Mouse (Mus musculus) neural tube, embryonic 11.5 days (tissue): ENCODE results near the gene Endov. TPM values are rescaled to one million over a fixed set of nuclear protein-coding genes. Genes with fewer than 3 reads are reported as not detected.

Experiments used
- ATAC-seq: fragments of 200-750 bp; cut with Nextera tagmentation; 2 replicates; pipeline ENCODE4 v1.8.0; 2017; ENCODE audit warnings: moderate number of reproducible peaks, mild to moderate bottlenecking, moderate TSS enrichment, moderate library complexity; ENCODE audit not compliant: insufficient read depth, low FRiP score, low TSS enrichment
- DNase-seq: peaks from one replicate; pipeline ENCODE4 v3.0.0-alpha.2; 2015; ENCODE audit warnings: low spot score
- H3K27ac ChIP-seq: fragments of 300-500 bp; sonication (generic); 2 replicates; pipeline ENCODE4 v1.5.1; 2014; ENCODE audit warnings: low read depth, mild to moderate bottlenecking, low read length
- H3K27me3 ChIP-seq: fragments of 300-500 bp; sonication (generic); 2 replicates; pipeline ENCODE4 v1.6.1; 2014; ENCODE audit warnings: mild to moderate bottlenecking, low read length, mixed read lengths; ENCODE audit not compliant: control insufficient read depth, insufficient read depth
- H3K36me3 ChIP-seq: fragments of 300-500 bp; sonication (generic); 2 replicates; pipeline ENCODE4 v1.6.1; 2014; ENCODE audit warnings: mild to moderate bottlenecking, low read length, moderate library complexity, mixed read lengths; ENCODE audit not compliant: control insufficient read depth, insufficient read depth
- H3K4me1 ChIP-seq: fragments of 300-500 bp; sonication (generic); 2 replicates; pipeline ENCODE4 v1.6.1; 2014; ENCODE audit warnings: low read length, mixed read lengths; ENCODE audit not compliant: control insufficient read depth, insufficient read depth
- H3K4me2 ChIP-seq: fragments of 300-500 bp; sonication (generic); 2 replicates; pipeline ENCODE4 v1.6.1; 2014; ENCODE audit warnings: low read depth, mild to moderate bottlenecking, moderate library complexity
- H3K4me3 ChIP-seq: fragments of 300-500 bp; sonication (generic); 2 replicates; pipeline ENCODE4 v1.5.1; 2014; ENCODE audit warnings: low read depth, low read length
- H3K9ac ChIP-seq: fragments of 300-500 bp; sonication (generic); 2 replicates; pipeline ENCODE4 v1.6.1; 2014; ENCODE audit warnings: mild to moderate bottlenecking, low read length
- H3K9me3 ChIP-seq: fragments of 300-500 bp; sonication (generic); 2 replicates; pipeline ENCODE4 v1.6.1; 2016; ENCODE audit warnings: low read length; ENCODE audit not compliant: control insufficient read depth
- WGBS: fragments of 180-500 bp; shearing (Covaris S2); extraction: QIAGEN DNeasy Blood & Tissue Kit; methylation state at CpG from one replicate; pipeline ENCODE4 v1.1.7; 2014; 5-methylcytosine and 5-hydroxymethylcytosine counted together
- polyA plus RNA-seq: library from polyadenylated mRNA; unstranded; fragments of >200 nt; fragmentation: Nextera tagmentation; extraction: Ambion mirVana; gene quantifications from 2 replicates; pipeline ENCODE4 v1.2.1, GENCODE M21; 2014

Gene Endov
- polyA plus RNA-seq, 1 experiment from 2014 or later: 18.1 TPM

DNA sequence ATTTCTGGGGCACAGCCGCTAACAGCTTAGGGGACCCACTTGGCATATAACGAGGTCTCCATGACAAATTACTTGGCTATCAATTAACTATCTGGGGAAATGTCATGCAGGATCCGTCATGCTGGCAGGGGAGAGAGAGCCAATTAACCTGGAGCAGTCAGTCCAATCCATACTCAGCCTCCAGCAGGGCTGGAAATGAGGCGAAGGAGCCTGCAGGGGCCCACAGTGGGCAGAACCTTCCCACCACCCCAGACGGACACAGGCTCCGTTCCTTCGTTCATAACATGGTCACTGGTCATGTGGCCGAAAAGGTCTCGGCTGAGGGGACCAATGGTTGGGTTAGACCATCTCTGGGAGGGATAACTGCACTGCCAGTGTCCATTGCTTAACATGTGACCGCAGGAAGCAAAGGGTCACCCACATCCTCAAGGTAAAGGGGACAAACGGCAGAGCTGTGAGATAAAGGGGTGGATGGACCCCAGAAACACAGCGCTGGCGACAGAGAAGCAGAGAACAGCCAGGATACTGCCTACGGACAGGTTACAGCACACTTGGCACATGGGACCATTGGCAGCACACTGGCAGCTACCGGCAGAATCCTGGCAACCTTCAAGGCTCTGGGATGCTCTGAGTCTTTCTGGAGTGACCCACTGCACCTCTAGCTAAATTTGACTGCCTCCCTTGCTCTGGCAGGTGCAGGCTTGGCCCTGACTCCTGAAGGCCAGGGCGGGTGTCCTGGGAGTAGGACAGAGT is 23.1 kb downstream of the Endov start:
- WGBS: 58% methylated on average over 16 of the region's 16 CpGs
- no peak for ATAC-seq
- H3K9ac ChIP-seq: peak overlapping the region; percentile 39; the same call in 1 of the 2 replicates

DNA sequence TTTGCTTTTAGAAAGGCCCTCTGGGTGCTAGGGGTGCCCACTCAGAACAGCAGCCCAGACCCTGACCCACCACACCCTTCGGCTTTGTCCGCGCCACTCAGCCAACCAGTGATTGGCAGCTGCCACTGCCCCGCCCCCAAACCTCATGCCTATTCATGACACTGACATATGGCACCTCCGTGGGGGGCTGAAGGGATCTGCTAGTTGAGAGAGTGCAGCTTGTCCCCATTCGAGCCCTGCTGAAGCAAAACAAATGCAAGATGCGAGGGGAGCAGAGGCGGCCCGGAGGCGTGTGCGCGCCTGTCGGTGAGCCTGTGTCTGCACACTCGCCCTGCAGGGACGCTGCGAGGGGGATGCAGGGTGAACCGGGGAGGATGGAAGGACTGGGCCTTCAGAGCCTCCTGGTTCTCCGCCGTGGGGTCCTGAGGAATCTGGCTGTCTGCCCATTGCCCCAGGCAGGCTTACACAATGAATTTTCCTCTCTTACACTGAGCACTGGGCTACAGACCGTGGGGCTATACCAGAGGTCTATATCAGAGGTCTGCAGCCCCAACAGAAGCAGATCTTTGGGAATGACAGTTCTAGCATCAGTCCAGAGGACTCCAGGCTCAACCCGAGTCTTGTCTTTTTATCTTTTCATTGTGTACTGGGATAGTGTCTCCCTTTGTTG is 24.0 kb downstream of the Endov start:
- Histone ChIP-seq H3K27ac (peak overlapping the region; percentile 67), H3K9ac (peak overlapping the region; percentile 39; the same call in 1 of the 2 replicates), H3K36me3 (no peaks in the 10 kb centered on the region), H3K4me2 (peak overlapping the region; percentile 33), H3K9me3 (no peaks in the 10 kb centered on the region), H3K27me3 (0 out of 2 replicates have a peak, but pooled peaks cover 3% of the 10 kb centered on the region), H3K4me1 (0 out of 2 replicates have a peak, but pooled peaks cover 9% of the 10 kb centered on the region), H3K4me3 (peak overlapping the region; percentile 20; the same call in 1 of the 2 replicates)
- ATAC-seq (peak; percentile 76), DNase-seq (peak; percentile 80)
- 4% methylated on average over 21 of the region's 21 CpGs for WGBS

More for the DNA sequence above, 23.1 kb downstream of the Endov start:
- H3K27ac ChIP-seq: peak overlapping the region; percentile 67
- no peak overlapping the region for H3K4me3 ChIP-seq
- H3K36me3 ChIP-seq: no peaks in the 10 kb centered on the region
- H3K4me2 ChIP-seq: peak overlapping the region; percentile 33
- 0 out of 2 replicates have a peak, but pooled peaks cover 3% of the 10 kb centered on the region for H3K27me3 ChIP-seq
- no peak for DNase-seq
- H3K4me1 ChIP-seq: peaks cover 15% of the 10 kb centered on the region; the same call in 1 of the 2 replicates
- H3K9me3 ChIP-seq: no peaks in the 10 kb centered on the region

DNA sequence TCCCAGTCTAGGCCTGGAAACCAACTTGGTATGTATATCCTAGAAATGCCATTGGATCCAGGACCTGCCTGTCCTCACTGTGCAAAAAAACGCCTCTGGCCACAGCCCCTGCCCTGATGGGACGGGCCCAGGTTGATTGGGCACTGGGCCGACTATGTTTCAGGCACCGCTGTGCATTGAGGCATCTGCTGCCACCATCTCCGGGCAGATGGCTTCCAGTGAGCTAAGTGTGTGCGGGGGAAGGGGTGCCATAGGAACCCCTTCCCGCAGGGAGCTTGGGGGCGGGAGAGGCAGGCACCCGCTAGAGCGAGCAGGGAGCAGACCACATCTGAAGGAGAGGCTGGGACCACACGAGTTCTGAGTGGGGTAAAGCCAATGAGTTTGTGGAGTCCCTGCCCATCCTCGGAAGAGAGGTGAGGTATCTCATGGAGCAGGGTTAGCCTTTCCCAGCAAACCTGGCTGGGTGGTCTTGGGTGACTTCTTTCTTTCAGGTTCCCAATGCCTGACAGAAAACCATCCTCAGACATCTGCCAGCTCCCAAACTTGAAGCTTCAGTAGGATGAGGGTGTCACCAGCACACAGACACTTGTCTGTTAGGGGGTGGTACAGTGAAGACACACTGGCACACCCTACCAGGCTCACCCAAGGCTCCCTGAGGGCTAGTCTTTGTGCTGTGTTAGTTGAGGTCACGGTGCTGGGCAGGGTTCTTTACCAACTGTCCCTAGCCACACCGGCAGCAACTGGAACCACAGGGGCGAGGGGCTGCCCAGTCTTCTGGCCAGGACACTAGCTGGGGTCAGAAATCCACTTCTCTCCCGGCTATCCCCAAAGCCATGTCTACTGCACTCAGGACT is 24.9 kb downstream of the Endov start:
- DNase-seq: no peak
- WGBS: 71% methylated on average over 16 of the region's 16 CpGs
- Histone ChIP-seq H3K9me3 (no peaks in the 10 kb centered on the region), H3K4me3 (no peak overlapping the region), H3K9ac (no peak overlapping the region), H3K27me3 (0 out of 2 replicates have a peak, but pooled peaks cover 3% of the 10 kb centered on the region), H3K4me1 (0 out of 2 replicates have a peak, but pooled peaks cover 9% of the 10 kb centered on the region), H3K36me3 (no peaks in the 10 kb centered on the region), H3K4me2 (no peak overlapping the region), H3K27ac (peak overlapping the region; percentile 67; the same call in 1 of the 2 replicates)
- ATAC-seq: no peak

DNA sequence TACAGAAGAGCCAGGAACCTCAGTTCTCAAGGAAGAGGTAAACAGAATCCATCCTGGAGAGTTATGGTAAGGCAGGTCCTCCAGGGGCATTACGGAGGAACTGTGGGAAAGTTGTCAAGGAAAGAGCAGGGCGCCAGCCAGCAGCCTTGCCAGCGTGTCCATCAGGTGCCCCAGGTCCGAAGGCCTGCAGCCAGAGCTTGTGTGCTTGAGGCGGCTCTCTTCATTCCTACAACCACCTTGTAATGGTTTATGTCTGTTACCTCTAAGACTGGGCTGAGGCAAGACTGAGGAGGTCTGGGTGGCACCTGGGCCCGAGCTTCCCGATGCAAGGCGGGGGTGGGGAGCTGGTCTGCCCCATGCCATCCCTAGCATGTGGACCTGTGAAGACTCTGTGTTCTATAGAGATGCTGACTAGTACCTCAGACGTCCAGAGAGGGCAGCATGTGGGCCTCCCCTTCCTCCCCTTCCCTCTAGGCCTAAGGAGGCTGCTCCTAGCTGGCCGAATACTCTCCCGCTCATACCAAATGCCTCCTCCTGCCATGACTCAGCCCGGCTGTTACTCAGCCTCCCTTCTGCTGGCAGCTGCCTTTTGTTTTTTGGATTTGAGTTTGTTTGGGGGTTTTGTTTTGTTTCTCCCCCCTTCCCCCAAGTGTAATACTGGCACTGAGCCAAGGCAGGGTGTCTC is 25.7 kb downstream of the Endov start:
- ATAC-seq: no peak

DNA sequence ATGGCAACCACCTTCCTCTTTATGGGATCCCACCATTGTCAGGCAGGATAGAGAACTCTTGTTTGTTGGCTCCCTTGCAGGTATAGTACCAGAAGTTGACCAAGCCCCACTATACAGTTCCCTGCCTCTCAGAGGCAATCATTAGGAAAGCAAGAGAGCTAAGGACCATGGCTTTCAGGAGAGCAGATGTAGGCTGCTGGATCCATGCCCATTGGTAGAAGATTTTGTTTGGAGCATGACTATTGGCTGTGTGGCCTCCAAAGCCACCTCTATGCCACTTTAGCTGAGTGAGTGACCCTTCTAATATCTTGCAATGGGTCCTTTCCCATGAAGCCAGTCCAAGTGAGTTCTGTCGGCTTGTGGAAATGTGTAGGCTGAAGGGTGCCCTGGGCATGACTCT is 28.2 kb downstream of the Endov start:
- 0 out of 2 replicates have a peak, but pooled peaks cover 4% of the 10 kb centered on the region for H3K4me1 ChIP-seq
- DNase-seq (no peak), ATAC-seq (no peak)
- H3K27ac ChIP-seq: no peak overlapping the region
- H3K9ac ChIP-seq: no peak overlapping the region
- H3K27me3 ChIP-seq: 0 out of 2 replicates have a peak, but pooled peaks cover 3% of the 10 kb centered on the region
- no peaks in the 10 kb centered on the region for H3K9me3 ChIP-seq
- 83% methylated on average over 1 of the region's 1 CpGs for whole genome bisulfite sequencing
- no peak overlapping the region for H3K4me2 ChIP-seq
- no peak overlapping the region for H3K4me3 ChIP-seq
- H3K36me3 ChIP-seq: no peaks in the 10 kb centered on the region

More for the DNA sequence above, 25.7 kb downstream of the Endov start:
- Histone ChIP-seq H3K4me2 (no peak overlapping the region), H3K27ac (no peak overlapping the region), H3K9ac (no peak overlapping the region), H3K36me3 (no peaks in the 10 kb centered on the region), H3K4me1 (0 out of 2 replicates have a peak, but pooled peaks cover 7% of the 10 kb centered on the region), H3K9me3 (no peaks in the 10 kb centered on the region), H3K27me3 (0 out of 2 replicates have a peak, but pooled peaks cover 3% of the 10 kb centered on the region), H3K4me3 (no peak overlapping the region)
- WGBS: 68% methylated on average over 12 of the region's 12 CpGs
- DNase-seq: no peak

DNA sequence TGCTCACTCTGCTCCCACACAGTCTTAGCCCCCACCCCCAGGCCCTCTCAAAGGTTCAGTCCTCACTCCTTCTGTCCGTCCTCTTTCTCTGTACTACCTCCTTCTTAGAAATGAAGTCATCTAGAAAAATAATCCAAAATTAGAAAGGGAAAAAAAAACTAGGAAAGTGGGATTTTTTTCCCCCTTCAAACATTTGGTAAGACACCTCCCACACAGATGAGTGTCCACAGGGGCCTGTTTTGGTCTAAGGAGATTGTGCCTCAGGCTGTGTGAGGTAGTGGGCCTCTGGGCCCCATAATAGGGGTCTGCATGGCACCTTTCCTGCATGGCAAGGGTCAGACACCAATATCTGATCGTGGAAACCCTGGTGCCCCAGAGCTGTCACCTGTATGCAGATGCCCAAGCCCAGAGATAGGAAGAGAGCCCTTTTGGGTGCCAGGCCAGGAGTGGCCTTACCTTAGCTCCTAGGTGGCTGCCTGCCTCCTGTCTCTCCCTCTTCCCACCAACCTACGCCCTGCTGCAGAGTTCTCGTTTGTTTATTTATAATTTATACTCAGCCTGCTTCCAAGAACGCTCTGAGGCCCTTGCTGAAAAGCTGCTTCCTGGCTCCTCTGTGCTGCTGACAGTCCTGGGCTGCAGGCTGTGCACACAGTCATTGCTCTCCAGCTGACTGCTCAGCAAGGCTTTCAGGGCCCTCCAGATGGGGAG is 29.0 kb downstream of the Endov start:
- 69% methylated on average over 5 of the region's 5 CpGs for WGBS
- H3K4me1 ChIP-seq: 0 out of 2 replicates have a peak, but pooled peaks cover 4% of the 10 kb centered on the region
- no peaks in the 10 kb centered on the region for H3K36me3 ChIP-seq
- DNase-seq (no peak), ATAC-seq (no peak)
- H3K27ac ChIP-seq: no peak overlapping the region
- H3K4me3 ChIP-seq: no peak overlapping the region
- no peak overlapping the region for H3K4me2 ChIP-seq
- H3K9me3 ChIP-seq: no peaks in the 10 kb centered on the region
- no peak overlapping the region for H3K9ac ChIP-seq
- 0 out of 2 replicates have a peak, but pooled peaks cover 3% of the 10 kb centered on the region for H3K27me3 ChIP-seq

DNA sequence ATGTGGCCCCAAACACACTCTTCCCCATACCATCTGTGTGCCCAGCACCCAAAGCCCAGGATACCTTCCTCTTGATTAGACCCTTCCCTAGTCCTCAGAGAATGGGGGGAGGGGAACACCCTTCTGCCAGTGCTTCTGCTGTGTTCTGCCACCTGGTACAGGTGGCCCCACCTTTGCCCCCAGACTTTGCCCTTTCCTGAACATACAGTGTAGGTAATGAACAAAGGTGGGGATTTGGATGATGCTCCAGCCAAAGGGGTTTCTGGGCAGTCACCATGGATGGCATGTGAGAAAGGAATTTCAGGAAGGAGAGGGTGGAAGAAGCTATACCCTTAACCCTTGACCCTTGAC is 29.5 kb downstream of the Endov start:
- ATAC-seq (no peak), DNase-seq (no peak)
- H3K36me3 ChIP-seq: no peaks in the 10 kb centered on the region
- 0 out of 2 replicates have a peak, but pooled peaks cover 1% of the 10 kb centered on the region for H3K27me3 ChIP-seq
- H3K4me2 ChIP-seq: no peak overlapping the region
- no peak overlapping the region for H3K4me3 ChIP-seq
- H3K9me3 ChIP-seq: no peaks in the 10 kb centered on the region
- H3K9ac ChIP-seq: no peak overlapping the region
- no peak overlapping the region for H3K27ac ChIP-seq
- no peaks in the 10 kb centered on the region for H3K4me1 ChIP-seq
